Mouse (Mus musculus) liver, embryonic 14 days (tissue): Measurements from ENCODE around the gene RPS10-NUDT3. TPM values are rescaled to one million over a fixed set of nuclear protein-coding genes. Genes with fewer than 3 reads are reported as not detected.

Experiments used
- polyA plus RNA-seq: library from polyadenylated mRNA; depleted of rRNA; stranded (reverse); fragments of >200 nt; gene quantifications from 2 replicates; pipeline ENCODE4 v1.2.3, GENCODE M21; 2012; rRNA removed

The RPS10-NUDT3 gene
- not detected in 2 replicates for polyA plus RNA-seq

GRCm38 (mm10) chr17:27634871-27635574 lies at the start of gene RPS10-NUDT3:
Gene RPS10-NUDT3, minus strand, starts transcription at chr17:27635222.

GRCm38 (mm10) chr17:27655089-27656010 lies 20.3 kb upstream of the RPS10-NUDT3 start, which contains the start of gene Pacsin1:
Gene Pacsin1, plus strand, starts transcription at chr17:27655509.

GRCm38 (mm10) chr17:27636132-27637020 lies 1.4 kb upstream of the RPS10-NUDT3 start, which contains the start of gene Rps10:
Gene Rps10, minus strand, starts transcription at chr17:27636669.

DNA sequence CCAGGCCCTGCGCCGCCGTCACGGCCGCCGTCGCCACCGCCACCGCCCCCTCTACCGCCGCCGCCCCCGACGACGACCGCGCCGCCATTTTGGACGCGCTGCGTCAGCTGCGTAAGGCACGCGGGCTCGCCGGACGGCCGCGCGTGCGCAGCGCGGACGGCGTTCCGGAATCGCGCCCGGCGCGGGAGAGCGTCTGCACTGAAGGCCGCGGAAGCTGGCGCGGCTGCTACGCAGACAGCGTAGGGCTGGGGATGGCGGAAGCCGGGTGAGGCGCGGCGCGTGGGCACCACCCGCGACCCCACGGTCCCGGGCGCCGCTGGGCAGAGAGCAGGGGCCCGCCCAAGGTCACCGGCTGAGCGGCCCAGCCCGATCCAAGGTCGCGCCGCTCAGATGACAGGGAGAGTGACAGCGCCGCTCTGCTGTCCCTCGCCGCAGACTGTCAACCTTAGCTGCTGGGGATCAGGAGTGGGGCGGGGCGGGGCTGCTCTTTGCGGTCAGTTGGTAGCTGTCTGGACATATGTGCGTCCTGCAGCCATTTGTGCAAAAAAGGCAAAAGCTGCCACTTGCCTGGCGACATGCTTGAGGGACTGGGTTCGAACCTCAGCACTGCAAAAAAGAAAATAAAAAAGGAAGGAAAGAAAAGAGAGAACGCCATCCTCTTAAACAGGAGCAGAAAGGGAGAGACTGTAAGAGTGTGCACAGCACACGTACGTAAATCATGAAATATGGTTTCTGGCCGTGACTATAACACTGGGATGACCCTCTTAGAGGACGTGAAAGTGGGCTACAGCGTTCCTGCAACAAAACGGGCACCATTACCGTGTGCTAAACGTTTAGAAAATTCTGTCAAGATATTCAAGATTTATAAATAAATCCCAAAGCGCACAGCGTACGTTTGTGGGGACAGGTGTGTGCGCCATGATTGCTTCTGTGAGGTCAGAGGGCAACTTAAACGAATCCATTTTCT lies 11.4 kb downstream of the RPS10-NUDT3 start, which contains the start of gene Nudt3:
Gene Nudt3 (minus strand): TSS at position 136 of the 967 bp plus-strand sequence.

DNA sequence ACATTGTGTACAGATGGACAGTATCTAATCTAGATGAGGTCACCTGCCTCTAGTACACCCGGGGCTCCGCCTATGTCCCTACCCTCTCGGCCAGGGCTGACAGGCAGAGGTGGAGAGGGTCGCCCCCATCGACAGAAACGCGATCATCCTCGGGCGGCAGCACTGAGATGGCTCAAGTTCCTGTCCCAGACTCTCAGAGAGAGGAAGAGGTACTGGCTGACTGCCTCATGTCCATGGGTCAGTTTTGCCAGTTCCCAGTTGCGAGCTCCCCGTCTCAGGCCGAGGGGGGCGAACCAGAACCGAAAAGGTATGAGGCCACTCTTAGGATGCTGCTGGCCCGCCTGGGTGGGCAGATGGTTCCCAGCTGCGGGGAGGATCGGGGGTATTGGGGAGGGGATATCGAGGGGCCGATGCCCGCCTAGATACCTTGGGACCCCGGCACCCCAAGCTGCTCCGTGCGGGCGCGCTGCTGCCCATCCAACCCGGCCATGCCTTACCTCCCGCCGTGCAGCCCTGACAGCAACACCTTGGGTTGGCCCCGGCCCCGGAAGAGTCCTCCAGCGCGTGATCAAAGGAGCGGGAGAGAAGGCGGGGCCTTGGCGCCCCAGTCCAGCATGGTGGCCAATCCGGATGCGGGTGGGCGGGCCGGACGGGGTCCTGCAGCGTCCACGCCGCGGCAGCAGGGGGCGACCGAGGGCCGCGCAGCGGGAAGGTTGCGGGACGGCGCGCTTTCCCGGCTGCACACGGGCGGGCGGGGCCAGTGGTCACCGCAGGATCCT lies 69.7 kb downstream of the RPS10-NUDT3 start, which contains the start of gene AI413582:
Gene AI413582 (minus strand): TSS at position 594 of the 779 bp plus-strand sequence.

DNA sequence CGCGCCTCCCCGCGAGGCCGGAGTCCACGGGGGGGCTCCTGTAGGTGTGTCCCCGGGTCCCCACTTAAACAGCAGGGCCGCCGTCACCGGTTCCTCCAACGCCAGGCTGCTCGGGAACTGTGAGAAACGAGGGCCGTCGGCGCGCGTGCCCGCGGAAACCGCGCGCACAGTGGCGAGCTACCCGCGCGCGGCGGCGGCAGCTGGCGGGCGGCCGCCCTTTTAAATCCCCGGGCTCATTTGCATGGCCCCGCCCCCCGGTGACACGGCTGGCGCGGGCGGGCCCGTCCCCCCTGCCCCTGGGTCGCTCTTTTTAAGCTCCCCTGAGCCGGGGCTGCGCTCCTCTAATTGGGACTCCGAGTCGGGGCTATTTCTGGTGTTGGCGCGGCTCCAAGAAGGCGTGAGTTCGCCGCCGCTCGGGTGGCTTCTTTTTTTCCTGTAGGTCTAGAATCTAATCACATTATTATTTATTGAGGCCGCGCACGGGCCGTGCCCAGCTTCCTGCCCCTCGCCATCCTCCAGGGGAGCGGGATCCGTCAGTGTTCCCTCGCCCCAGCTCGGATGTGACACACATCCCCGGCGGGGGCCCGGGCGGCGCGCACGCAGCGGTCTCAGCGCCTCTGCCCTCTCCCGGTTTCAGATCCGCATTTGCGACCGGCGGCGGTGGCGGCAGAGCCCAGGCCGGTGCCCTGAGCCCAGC lies 78.6 kb downstream of the RPS10-NUDT3 start, which contains the start of gene Hmga1:
Gene Hmga1 (plus strand): TSS at position 183 of the 697 bp plus-strand sequence.

Other genes with a start within 250 kb of the RPS10-NUDT3 start
- gene Grm4, start 113.8 kb downstream of the RPS10-NUDT3 start, polyA plus RNA-seq, result 0.01 TPM in 1 of 2 replicates, not detected in the other
- 161 and 166 TPM in 2 replicates for gene Hmga1, start 78.7 kb downstream of the RPS10-NUDT3 start, polyA plus RNA-seq
- gene AI413582, start 69.5 kb downstream of the RPS10-NUDT3 start, polyA plus RNA-seq, result 7.9 and 9.2 TPM in 2 replicates
- 24.6 and 24.8 TPM in 2 replicates for gene Nudt3, start 11.7 kb downstream of the RPS10-NUDT3 start, polyA plus RNA-seq
- gene Rps10, start 1.4 kb upstream of the RPS10-NUDT3 start, polyA plus RNA-seq, result 1,116 and 1,190 TPM in 2 replicates
- 0.07 and 0.10 TPM in 2 replicates for gene Pacsin1, start 20.3 kb upstream of the RPS10-NUDT3 start, polyA plus RNA-seq
- gene Spdef, start 93.7 kb upstream of the RPS10-NUDT3 start, polyA plus RNA-seq, result 0.06 TPM in 1 of 2 replicates, not detected in the other
- gene D17Wsu92e, start 185.4 kb upstream of the RPS10-NUDT3 start, polyA plus RNA-seq, result 21.2 and 25.3 TPM in 2 replicates
- 87.9 and 89.2 TPM in 2 replicates for gene Snrpc, start 202.9 kb upstream of the RPS10-NUDT3 start, polyA plus RNA-seq
- gene Uhrf1bp1, start 221.2 kb upstream of the RPS10-NUDT3 start, polyA plus RNA-seq, result 3.1 and 3.4 TPM in 2 replicates